Mouse (Mus musculus) limb, embryonic 12.5 days (tissue): Measurements from ENCODE around the gene Usp4. TPM values are rescaled to one million over a fixed set of nuclear protein-coding genes. Genes with fewer than 3 reads are reported as not detected.
"Not testable (repeated sequence)": the region's sequence is repeated elsewhere in the genome, so short reads cannot be mapped to it uniquely, and the experiment has no call there.

Source experiments
- ATAC-seq: fragments of 200-750 bp; cut with Nextera tagmentation; 2 replicates; pipeline ENCODE4 v1.8.0; 2017; ENCODE audit warnings: low read depth, moderate TSS enrichment; ENCODE audit not compliant: insufficient number of reproducible peaks, insufficient read depth, low FRiP score, low TSS enrichment
- H3K27ac ChIP-seq: fragments of 300-500 bp; sonication (generic); 2 replicates; pipeline ENCODE4 v1.5.1; 2016; ENCODE audit warnings: mild to moderate bottlenecking, moderate library complexity
- H3K27me3 ChIP-seq: fragments of 300-500 bp; sonication (generic); 2 replicates; pipeline ENCODE4 v1.6.1; 2016; ENCODE audit warnings: mild to moderate bottlenecking, moderate library complexity
- H3K36me3 ChIP-seq: fragments of 300-500 bp; sonication (generic); 2 replicates; pipeline ENCODE4 v1.6.1; 2016; ENCODE audit warnings: mild to moderate bottlenecking, moderate library complexity
- H3K4me1 ChIP-seq: fragments of 300-500 bp; sonication (generic); replicated peaks from 2 replicates; pipeline ENCODE4 v1.6.1; 2016
- H3K4me2 ChIP-seq: fragments of 300-500 bp; sonication (generic); 2 replicates; pipeline ENCODE4 v1.6.1; 2016; ENCODE audit warnings: mild to moderate bottlenecking, moderate library complexity
- H3K4me3 ChIP-seq: fragments of 300-500 bp; sonication (generic); replicated peaks from 2 replicates; pipeline ENCODE4 v1.5.1; 2016; ENCODE audit warnings: mild to moderate bottlenecking
- H3K9ac ChIP-seq: fragments of 300-500 bp; sonication (generic); replicated peaks from 2 replicates; pipeline ENCODE4 v1.6.1; 2016; ENCODE audit warnings: mild to moderate bottlenecking, moderate library complexity
- H3K9me3 ChIP-seq: fragments of 300-500 bp; sonication (generic); 2 replicates; pipeline ENCODE4 v1.6.1; 2016; ENCODE audit warnings: mild to moderate bottlenecking, moderate library complexity
- WGBS: fragments of 180-500 bp; shearing (Covaris S2); methylation state at CpG from one replicate; pipeline ENCODE4 v1.1.7; 2016; 5-methylcytosine and 5-hydroxymethylcytosine counted together
- polyA plus RNA-seq: library from polyadenylated mRNA; unstranded; fragments of >200 nt; fragmentation: Nextera tagmentation; extraction: Ambion mirVana; gene quantifications from 2 replicates; pipeline ENCODE4 v1.2.1, GENCODE M21; 2016

Usp4 gene
- polyA plus RNA-seq, 1 experiment from 2014 or later, result 117 TPM

GRCm38 (mm10) chr9:108322054-108322453 is 25.6 kb upstream of the Usp4 start:
- H3K4me3 ChIP-seq, H3K27me3 ChIP-seq, H3K9me3 ChIP-seq, H3K4me1 ChIP-seq, ATAC-seq, H3K27ac ChIP-seq, H3K4me2 ChIP-seq, H3K9ac ChIP-seq: not testable (repeated sequence)
- H3K36me3 ChIP-seq, result peaks cover 59% of the 10 kb centered on the region
- WGBS, result 89% methylated on average over 7 of the region's 7 CpGs

GRCm38 (mm10) chr9:108324784-108325183 is 22.9 kb upstream of the Usp4 start:
- no peaks in the 10 kb centered on the region for H3K9me3 ChIP-seq
- 95% methylated on average over 1 of the region's 1 CpGs for WGBS
- H3K36me3 ChIP-seq, result peaks cover 71% of the 10 kb centered on the region
- no peak overlapping the region for H3K4me2 ChIP-seq
- H3K4me3 ChIP-seq, result no peak overlapping the region
- H3K9ac ChIP-seq, result no peak overlapping the region
- H3K27me3 ChIP-seq, result no peaks in the 10 kb centered on the region
- no peak for ATAC-seq
- H3K27ac ChIP-seq, result no peak overlapping the region
- H3K4me1 ChIP-seq, result no peaks in the 10 kb centered on the region

- H3K4me1 ChIP-seq, result no peaks in the 10 kb centered on the region
- ATAC-seq, result no peak
- no peak overlapping the region for H3K27ac ChIP-seq
- no peak overlapping the region for H3K4me2 ChIP-seq
- no peaks in the 10 kb centered on the region for H3K27me3 ChIP-seq
- WGBS, result 92% methylated on average over 2 of the region's 2 CpGs
- H3K9me3 ChIP-seq, result no peaks in the 10 kb centered on the region
- no peak overlapping the region for H3K4me3 ChIP-seq
- peaks cover 70% of the 10 kb centered on the region for H3K36me3 ChIP-seq
- no peak overlapping the region for H3K9ac ChIP-seq
These were observed 21.8 kb upstream of the Usp4 start for GRCm38 (mm10) chr9:108325811-108326210.

GRCm38 (mm10) chr9:108337848-108338550 is 9.7 kb upstream of the Usp4 start:
- 74% methylated on average over 10 of the region's 10 CpGs for WGBS
- peaks cover 24% of the 10 kb centered on the region for H3K4me1 ChIP-seq
- H3K9ac ChIP-seq, result no peak overlapping the region
- no peak for ATAC-seq
- no peaks in the 10 kb centered on the region for H3K27me3 ChIP-seq
- peak overlapping the region; percentile 97 for H3K27ac ChIP-seq
- 0 out of 2 replicates have a peak overlapping the region, but pooled peaks have one; percentile 81 for H3K4me3 ChIP-seq
- H3K36me3 ChIP-seq, result peaks cover 35% of the 10 kb centered on the region
- no peaks in the 10 kb centered on the region for H3K9me3 ChIP-seq
- H3K4me2 ChIP-seq, result peak overlapping the region; percentile 85

GRCm38 (mm10) chr9:108338551-108338885 is 9.1 kb upstream of the Usp4 start:
- peak overlapping the region; percentile 81 for H3K4me3 ChIP-seq
- peaks cover 31% of the 10 kb centered on the region for H3K36me3 ChIP-seq
- H3K4me1 ChIP-seq, result peaks cover 24% of the 10 kb centered on the region
- peak overlapping the region; percentile 97 for H3K27ac ChIP-seq
- WGBS, result 26% methylated on average over 6 of the region's 6 CpGs
- no peaks in the 10 kb centered on the region for H3K9me3 ChIP-seq
- H3K9ac ChIP-seq, result peak overlapping the region; percentile 91
- H3K27me3 ChIP-seq, result no peaks in the 10 kb centered on the region
- peak overlapping the region; percentile 85 for H3K4me2 ChIP-seq
- peak; percentile 10; the same call in 1 of the 2 replicates for ATAC-seq

- Histone ChIP-seq H3K36me3 (peaks cover 25% of the 10 kb centered on the region), H3K4me1 (peaks cover 24% of the 10 kb centered on the region), H3K4me3 (peak within 1 kb of the TSS; percentile 81), H3K27ac (peak within 1 kb of the TSS; percentile 97), H3K9ac (peak within 1 kb of the TSS; percentile 91), H3K4me2 (peak within 1 kb of the TSS; percentile 85), H3K27me3 (no peaks in the 10 kb centered on the region), H3K9me3 (no peaks in the 10 kb centered on the region)
- WGBS, result under 1% methylated on average over 49 of the region's 49 CpGs
- peak; percentile 95 for ATAC-seq
These were observed 8.5 kb upstream of the Usp4 start, which contains the start of gene Gpx1 for GRCm38 (mm10) chr9:108338886-108339781. TSS of gene Gpx1 (plus strand) at chr9:108338903.

GRCm38 (mm10) chr9:108339886-108340257 is 7.8 kb upstream of the Usp4 start:
- Histone ChIP-seq H3K27ac (peak overlapping the region; percentile 97), H3K9ac (peak overlapping the region; percentile 91), H3K4me1 (peaks cover 24% of the 10 kb centered on the region), H3K36me3 (peaks cover 18% of the 10 kb centered on the region), H3K4me2 (peak overlapping the region; percentile 85), H3K27me3 (no peaks in the 10 kb centered on the region), H3K4me3 (peak overlapping the region; percentile 81), H3K9me3 (no peaks in the 10 kb centered on the region)
- ATAC-seq, result no peak
- WGBS, result 13% methylated on average over 20 of the region's 20 CpGs

GRCm38 (mm10) chr9:108340258-108341138 is 7.2 kb upstream of the Usp4 start:
- no peak for ATAC-seq
- H3K9me3 ChIP-seq, result no peaks in the 10 kb centered on the region
- H3K4me3 ChIP-seq, result peak overlapping the region; percentile 81
- WGBS, result 62% methylated on average over 10 of the region's 10 CpGs
- peaks cover 11% of the 10 kb centered on the region for H3K36me3 ChIP-seq
- peak overlapping the region; percentile 85 for H3K4me2 ChIP-seq
- peak overlapping the region; percentile 97 for H3K27ac ChIP-seq
- peak overlapping the region; percentile 91 for H3K9ac ChIP-seq
- H3K4me1 ChIP-seq, result peaks cover 24% of the 10 kb centered on the region
- H3K27me3 ChIP-seq, result no peaks in the 10 kb centered on the region

GRCm38 (mm10) chr9:108341139-108341475 is 6.5 kb upstream of the Usp4 start:
- Histone ChIP-seq H3K9me3 (no peaks in the 10 kb centered on the region), H3K4me1 (peaks cover 24% of the 10 kb centered on the region), H3K36me3 (peaks cover 5% of the 10 kb centered on the region), H3K27me3 (no peaks in the 10 kb centered on the region), H3K9ac (no peak overlapping the region), H3K4me2 (no peak overlapping the region), H3K4me3 (no peak overlapping the region), H3K27ac (peak overlapping the region; percentile 7; the same call in 1 of the 2 replicates)
- 84% methylated on average over 5 of the region's 5 CpGs for WGBS
- no peak for ATAC-seq

- ATAC-seq, result no peak
- Histone ChIP-seq H3K4me1 (peaks cover 26% of the 10 kb centered on the region), H3K36me3 (peaks cover 4% of the 10 kb centered on the region; the same call in 1 of the 2 replicates), H3K9ac (no peak overlapping the region), H3K4me2 (no peak overlapping the region), H3K9me3 (no peaks in the 10 kb centered on the region), H3K4me3 (no peak overlapping the region), H3K27me3 (no peaks in the 10 kb centered on the region), H3K27ac (0 out of 2 replicates have a peak overlapping the region, but pooled peaks have one; percentile 29)
These were observed 5.9 kb upstream of the Usp4 start for GRCm38 (mm10) chr9:108341801-108342200.
